Mouse (Mus musculus) olfactory bulb, adult 2 months (tissue): ENCODE results near the gene Dbp.

ENCODE experiments used
- CTCF ChIP-seq: fragments of 200-500 bp; IDR thresholded peaks from 2 replicates; pipeline ENCODE4 v1.5.1; 2012; ENCODE audit warnings: low read depth, mild to moderate bottlenecking, low read length, moderate library complexity; ENCODE audit not compliant: insufficient read depth
- POLR2A ChIP-seq: fragments of 200-500 bp; IDR thresholded peaks from 2 replicates; pipeline ENCODE4 v1.6.1; 2012; ENCODE audit warnings: mild to moderate bottlenecking, low read depth, low read length, moderate library complexity; ENCODE audit not compliant: insufficient read depth

DNA sequence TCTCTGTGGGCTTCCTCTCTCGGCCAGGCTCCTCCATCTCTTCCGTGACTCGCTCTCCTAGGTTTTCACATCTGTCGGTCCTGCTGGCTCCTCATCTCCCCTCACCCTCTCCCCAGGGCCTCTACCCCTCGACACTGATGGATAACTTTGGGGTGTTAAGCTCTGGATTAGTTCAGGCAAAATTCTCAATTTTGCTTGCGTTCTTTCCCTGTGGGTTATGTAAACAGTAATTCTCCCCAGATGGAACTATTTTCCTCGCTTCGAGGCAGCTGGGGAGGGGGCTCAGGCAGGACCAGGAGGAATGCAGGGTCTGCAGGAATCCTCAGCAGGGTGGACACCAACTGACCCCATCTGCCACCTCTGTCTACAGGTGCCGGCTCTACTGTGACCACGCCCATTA is 19.1 kb upstream of the Dbp start:
- TF ChIP-seq CTCF (no peak), POLR2A (no peak)
